Mouse (Mus musculus): ENCODE measurements at regions not wholly inside any gene's neighbourhood (a gene's known extent, or its start where the extent isn't known, plus 50 kb on each side); places are given as distances from the start of the nearest gene placed in this dataset.

DNA sequence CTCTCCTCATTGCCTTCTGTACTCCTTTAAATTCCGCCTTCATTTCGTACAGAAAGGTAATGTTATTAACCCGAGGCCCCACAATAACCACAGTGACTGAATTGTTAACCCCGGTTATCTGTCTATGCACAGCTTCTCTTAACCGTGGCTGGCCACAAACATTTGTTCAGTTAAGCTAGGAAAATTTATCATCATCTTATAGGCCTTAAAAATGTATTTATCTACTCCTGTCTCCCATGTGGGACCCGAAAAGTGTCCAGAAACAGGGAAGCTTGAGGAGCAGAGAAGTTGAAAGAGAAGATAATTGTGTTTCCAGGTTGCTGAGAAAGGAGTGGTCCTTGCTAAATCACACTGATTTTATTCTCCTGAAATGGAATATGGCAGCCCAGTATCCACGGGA is 206.6 kb upstream of the Trib2 start:
- intact Hi-C loops (cut with DNase I): no loop called here

- intact Hi-C loops (cut with DNase I): no loop called here
Observed at GRCm38 (mm10) chr12:16021202-16021821, 204.6 kb upstream of the Trib2 start.

- intact Hi-C loops (cut with DNase I): no loop called here
Observed at GRCm38 (mm10) chr12:16018237-16018636, 201.5 kb upstream of the Trib2 start.

- intact Hi-C loops (cut with DNase I): no loop called here
Observed at GRCm38 (mm10) chr12:16016621-16017020, 199.9 kb upstream of the Trib2 start.

GRCm38 (mm10) chr12:16015596-16015995 is 198.9 kb upstream of the Trib2 start:
- intact Hi-C loops (cut with DNase I): no loop called here

- intact Hi-C loops (cut with DNase I): no loop called here
Observed at GRCm38 (mm10) chr12:16014679-16015078, 198.0 kb upstream of the Trib2 start.

DNA sequence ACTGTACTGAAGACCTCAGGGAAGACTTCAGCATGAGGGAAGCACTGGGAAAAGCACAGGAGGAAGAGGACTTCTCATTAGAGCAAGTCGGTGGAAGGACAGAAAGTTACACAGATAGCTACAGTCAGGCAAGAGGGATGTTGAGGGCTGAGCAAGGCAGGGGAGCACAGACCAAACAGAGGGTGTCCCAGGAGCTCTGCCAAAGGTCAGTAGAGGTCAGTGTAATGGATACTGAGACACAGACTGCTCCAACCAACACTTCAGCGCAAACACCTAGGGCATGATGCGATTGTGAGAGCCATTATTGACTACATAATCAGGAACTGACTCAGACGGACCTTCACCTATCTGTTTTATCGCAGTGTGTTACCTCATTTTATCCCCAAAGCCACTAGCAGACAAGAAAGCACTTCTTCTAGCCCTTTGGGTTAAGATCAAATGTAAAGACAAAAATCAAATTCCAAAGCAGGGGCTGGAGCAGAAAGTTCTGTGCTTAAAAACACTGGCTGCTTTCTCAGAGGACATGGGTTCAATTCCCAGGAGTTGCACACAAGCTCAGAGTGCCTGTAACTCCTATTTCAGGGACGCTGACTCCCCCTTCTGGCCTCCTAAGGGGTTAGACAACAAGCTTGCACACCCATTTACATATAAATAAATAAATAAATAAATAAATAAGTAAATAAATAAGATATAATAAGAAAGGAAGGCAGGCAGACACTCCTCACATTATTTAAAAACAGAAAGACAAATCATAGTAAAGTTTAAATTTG is 197.3 kb upstream of the Trib2 start:
- intact Hi-C loops (cut with DNase I): no loop called here

DNA sequence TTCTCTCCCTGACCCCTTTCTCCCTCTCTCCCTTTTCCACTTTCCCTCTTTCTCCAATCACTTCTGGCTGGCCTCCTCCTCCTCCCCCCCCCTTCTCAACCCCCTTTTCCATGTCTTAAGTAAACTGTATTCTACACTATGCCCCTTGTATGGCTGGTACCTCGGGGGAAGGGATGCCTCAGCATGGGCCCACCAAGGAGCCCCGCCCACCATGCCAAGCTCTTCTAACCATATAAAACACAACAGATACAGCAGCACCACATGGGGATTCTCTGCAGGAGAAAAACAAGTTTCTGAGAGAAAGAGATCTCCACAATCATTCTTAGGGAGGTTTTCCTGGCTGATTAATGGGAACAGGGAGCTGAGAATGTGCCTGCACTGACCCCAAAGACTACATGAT is 196.6 kb upstream of the Trib2 start:
- intact Hi-C loops (cut with DNase I): no loop called here

- intact Hi-C loops (cut with DNase I): no loop called here
Observed at GRCm38 (mm10) chr12:16012081-16012480, 195.4 kb upstream of the Trib2 start.

GRCm38 (mm10) chr12:16009822-16010620 is 193.3 kb upstream of the Trib2 start:
- intact Hi-C loops (cut with DNase I): loop anchor here (10.0 kb wide), 1 partner anchor 195 kb away; the partner anchor contains the start of gene Trib2

DNA sequence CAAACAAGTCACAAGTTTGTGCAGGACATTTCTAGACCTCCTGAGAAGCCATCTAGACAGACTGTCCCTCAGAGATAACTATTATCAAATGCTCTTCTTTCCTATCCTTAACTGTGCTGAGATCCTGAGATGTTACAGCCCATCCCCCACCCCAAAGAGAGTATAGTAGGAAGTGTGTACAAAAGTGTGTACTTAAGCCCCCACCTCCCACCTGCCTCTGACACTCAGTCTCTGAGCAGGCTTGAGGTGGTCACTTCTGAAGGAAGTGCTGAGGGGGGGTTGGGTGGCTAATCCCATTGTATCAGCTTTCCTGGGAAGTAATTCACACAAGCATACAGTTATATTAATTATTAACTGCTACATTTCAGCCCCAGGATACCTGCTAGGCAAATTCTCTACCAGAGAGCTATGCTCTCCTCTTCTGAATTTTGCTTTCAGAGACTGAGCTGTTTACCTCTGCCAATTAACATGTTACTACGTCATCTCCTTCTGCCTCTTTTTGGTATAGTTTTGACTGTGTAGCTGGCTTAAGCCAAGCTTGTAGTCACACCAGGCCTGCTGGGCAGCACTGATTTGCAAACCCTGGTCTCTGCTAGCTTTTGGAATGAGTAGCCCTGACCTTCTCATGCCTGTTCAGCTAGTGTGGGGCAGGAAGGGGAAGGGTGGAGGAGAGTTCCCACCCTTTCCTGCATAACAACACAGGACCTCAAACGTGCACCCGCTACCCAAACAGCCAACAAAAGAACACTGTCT is 192.2 kb upstream of the Trib2 start:
- intact Hi-C loops (cut with DNase I): loop anchor here (10.0 kb wide), 1 partner anchor 194 kb away; the partner anchor contains the start of gene Trib2

GRCm38 (mm10) chr12:16008261-16008660 is 191.5 kb upstream of the Trib2 start:
- intact Hi-C loops (cut with DNase I): loop anchor here (10.0 kb wide), 1 partner anchor 193 kb away; the partner anchor contains the start of gene Trib2

GRCm38 (mm10) chr12:16006688-16007087 is 190.0 kb upstream of the Trib2 start:
- intact Hi-C loops (cut with DNase I): loop anchor here (10.0 kb wide), 1 partner anchor 192 kb away; the partner anchor contains the start of gene Trib2

DNA sequence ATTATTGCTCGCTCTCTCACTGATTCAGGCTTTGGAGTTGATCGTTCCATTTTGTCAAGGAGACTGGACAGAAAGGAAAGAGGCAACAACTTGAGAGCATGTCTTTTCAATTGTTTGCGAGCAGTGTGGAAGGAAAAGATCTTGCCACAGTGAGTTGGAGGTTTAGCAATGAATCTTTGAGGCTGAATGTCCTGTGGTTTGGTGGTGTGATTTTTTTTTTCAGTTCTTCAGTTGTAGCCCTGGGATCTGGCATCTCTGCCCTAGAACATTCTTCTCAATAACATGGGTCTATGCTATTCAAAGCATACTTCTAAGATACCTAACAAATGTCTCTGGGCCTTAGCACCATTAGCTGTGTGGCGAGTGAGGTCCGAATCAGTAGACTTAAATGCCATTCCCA is 189.6 kb upstream of the Trib2 start:
- intact Hi-C loops (cut with DNase I): loop anchor here (10.0 kb wide), 1 partner anchor 191 kb away; the partner anchor contains the start of gene Trib2

- intact Hi-C loops (cut with DNase I): loop anchor here (10.0 kb wide), 1 partner anchor 187 kb away; the partner anchor contains the start of gene Trib2
Observed at GRCm38 (mm10) chr12:16001811-16002210, 185.1 kb upstream of the Trib2 start.

GRCm38 (mm10) chr12:16001225-16001624 is 184.5 kb upstream of the Trib2 start:
- intact Hi-C loops (cut with DNase I): loop anchor here (10.0 kb wide), 1 partner anchor 186 kb away; the partner anchor contains the start of gene Trib2

DNA sequence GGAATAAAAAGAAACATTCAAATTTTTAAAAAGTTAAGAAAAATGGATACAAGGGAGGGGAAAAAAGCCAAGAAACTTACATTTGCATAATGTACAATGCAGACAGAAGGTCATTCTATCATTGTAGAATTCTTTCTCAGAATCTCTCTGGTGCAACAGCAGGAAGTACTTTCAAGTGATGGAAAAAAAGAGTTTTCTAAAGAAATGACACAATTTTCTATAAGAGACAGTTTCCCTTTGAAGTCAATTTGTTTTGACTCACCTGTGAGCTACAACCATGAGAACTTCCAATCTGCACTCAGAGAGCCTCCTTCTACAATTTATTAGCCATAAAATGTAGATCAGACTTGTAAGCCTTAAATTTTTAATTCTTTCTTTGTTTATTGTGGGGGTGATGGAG is 181.6 kb upstream of the Trib2 start:
- intact Hi-C loops (cut with DNase I): no loop called here

DNA sequence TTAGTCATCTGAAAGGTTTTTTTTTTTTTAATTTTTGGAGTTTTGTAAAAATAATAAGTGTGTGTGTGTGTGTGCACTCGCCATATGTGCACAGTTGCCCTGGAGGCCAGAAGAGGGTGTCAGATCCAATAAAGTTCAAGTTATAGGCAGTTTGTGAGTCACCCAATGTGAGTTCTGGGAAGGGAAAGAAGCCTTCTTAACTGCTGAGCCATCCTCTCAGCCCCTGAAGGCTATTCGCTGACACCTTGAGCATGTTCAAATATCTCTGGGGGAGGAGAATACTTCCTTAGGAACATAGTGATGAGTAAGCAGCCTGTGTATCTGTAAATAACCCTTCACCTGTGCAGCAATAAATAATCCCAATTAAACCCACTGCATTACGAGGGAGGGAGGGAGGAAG is 177.1 kb upstream of the Trib2 start:
- intact Hi-C loops (cut with DNase I): no loop called here

DNA sequence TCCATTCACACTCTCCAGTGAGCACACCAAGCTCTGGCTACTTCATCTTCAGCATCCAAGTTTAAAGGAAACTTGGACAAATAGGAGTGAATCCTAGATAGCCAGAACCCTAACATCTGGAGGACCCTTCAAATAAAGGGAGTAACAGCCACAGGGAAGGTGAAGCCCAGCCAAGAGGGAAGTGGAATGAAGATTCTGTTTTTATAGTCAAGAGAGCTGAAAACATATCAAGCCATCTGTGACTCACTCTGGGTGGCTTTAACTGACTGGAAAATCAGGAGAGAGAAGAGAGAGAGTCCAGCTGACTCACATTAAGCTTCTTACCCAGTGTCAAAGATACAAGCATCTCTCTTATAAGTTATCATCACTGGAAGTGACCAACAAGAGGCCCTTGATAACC is 169.6 kb upstream of the Trib2 start:
- intact Hi-C loops (cut with DNase I): no loop called here

- intact Hi-C loops (cut with DNase I): no loop called here
Observed at GRCm38 (mm10) chr12:15985649-15986048, 168.9 kb upstream of the Trib2 start.
